In genomic region chr11:100688443-100688842, GRCm38 (mm10) we compare ENCODE assay signal across 46 mouse cellular contexts. TPM values are rescaled to one million over a fixed set of nuclear protein-coding genes. Genes with fewer than 3 reads are reported as not detected.
"Had no signal": no experiment of that assay in that cellular context is flagged by ENCODE, and none has a peak within 500 bp of the region (broad histone marks: within the 10 kb centered on the region; RNA-seq: fewer than 3 reads in every experiment).

No protein-coding gene starts in this region.

- H3K4me2 ChIP-seq: limb, embryonic 12.5 days; limb, embryonic 13.5 days; limb, embryonic 15.5 days; liver, embryonic 11.5 days; liver, embryonic 12.5 days; liver, embryonic 13.5 days; liver, embryonic 15.5 days; lung, embryonic 14.5 days; lung, embryonic 15.5 days; midbrain, embryonic 11.5 days; midbrain, embryonic 12.5 days; midbrain, embryonic 13.5 days; midbrain, embryonic 15.5 days; neural tube, embryonic 12.5 days had no signal

- ATAC-seq: liver, embryonic 12.5 days; liver, postnatal 0 days; lung, postnatal 0 days; midbrain, embryonic 13.5 days; midbrain, embryonic 15.5 days; midbrain, embryonic 16.5 days had no signal

- H3K36me3 ChIP-seq: limb, embryonic 10.5 days; limb, embryonic 12.5 days; limb, embryonic 13.5 days; limb, embryonic 15.5 days; liver, embryonic 12.5 days; liver, embryonic 13.5 days; liver, embryonic 15.5 days; lung, embryonic 15.5 days; midbrain, embryonic 10.5 days; midbrain, embryonic 12.5 days; midbrain, embryonic 13.5 days; midbrain, embryonic 15.5 days; neural tube, embryonic 12.5 days had no signal

- H3K9ac ChIP-seq: limb, embryonic 12.5 days; limb, embryonic 13.5 days; limb, embryonic 15.5 days; liver, embryonic 12.5 days; liver, embryonic 13.5 days; liver, embryonic 14.5 days; liver, embryonic 15.5 days; liver, postnatal 0 days; lung, embryonic 14.5 days; lung, embryonic 15.5 days; midbrain, embryonic 12.5 days; midbrain, embryonic 13.5 days; midbrain, embryonic 15.5 days; neural tube, embryonic 12.5 days had no signal

- H3K9me3 ChIP-seq: limb, embryonic 10.5 days; limb, embryonic 12.5 days; limb, embryonic 13.5 days; limb, embryonic 15.5 days; liver, embryonic 12.5 days; liver, embryonic 13.5 days; liver, embryonic 15.5 days; lung, embryonic 15.5 days; megakaryocyte, embryonic 14.5 days; midbrain, embryonic 10.5 days; midbrain, embryonic 12.5 days; midbrain, embryonic 13.5 days; midbrain, embryonic 15.5 days; neural tube, embryonic 12.5 days had no signal

- DNase-seq: left cerebral cortex, postnatal 4 days; liver; liver, embryonic 13.5 days; liver, postnatal 0 days; lung, adult 18-20 months; lung, adult 2 months; lung, embryonic 14.5 days; lung, postnatal 10 days; lung, postnatal 14 days; lung, postnatal 36 days; lung, postnatal 4 days; midbrain, embryonic 14.5 days had no signal

- H3K27ac ChIP-seq: limb, embryonic 10.5 days; limb, embryonic 12.5 days; limb, embryonic 13.5 days; liver, embryonic 12.5 days; liver, embryonic 13.5 days; liver, embryonic 14.5 days; liver, embryonic 15.5 days; lung, embryonic 15.5 days; macrophage; midbrain, embryonic 10.5 days; midbrain, embryonic 12.5 days; midbrain, embryonic 13.5 days; midbrain, embryonic 15.5 days; neural tube, embryonic 12.5 days had no signal

- H3K4me3 ChIP-seq: limb, embryonic 10.5 days; limb, embryonic 12.5 days; limb, embryonic 13.5 days; limb, embryonic 15.5 days; liver, embryonic 12.5 days; liver, embryonic 13.5 days; liver, embryonic 15.5 days; lung, embryonic 15.5 days; megakaryocyte, embryonic 14.5 days; midbrain, embryonic 10.5 days; midbrain, embryonic 12.5 days; midbrain, embryonic 13.5 days; midbrain, embryonic 15.5 days; myocyte; neural tube, embryonic 12.5 days had no signal

RNA-seq across cellular contexts. Expression of gene Zfp385c, which starts 3.8 kb away (rescaled TPM):
- total RNA-seq: liver, adult 2 months; megakaryocyte progenitor cell, adult 5-6 weeks; megakaryocyte, adult 5-6 weeks; megakaryocyte-erythroid progenitor cell, adult 5-6 weeks had no signal
- polyA plus RNA-seq: liver, adult 2 months; liver, embryonic 11.5 days; liver, embryonic 12.5 days; liver, embryonic 13.5 days; liver, embryonic 14.5 days; liver, embryonic 15.5 days; liver, embryonic 16.5 days; liver, postnatal 0 days; lung, embryonic 14.5 days; lung, postnatal 0 days; midbrain, embryonic 11.5 days; neural tube, embryonic 11.5 days had no signal

RNA-seq across cellular contexts. Expression of gene Hspb9, which starts 25.2 kb away (rescaled TPM):
- total RNA-seq: left cerebral cortex, postnatal 10 days; left cerebral cortex, postnatal 14 days; left cerebral cortex, postnatal 25 days; left cerebral cortex, postnatal 36 days; left cerebral cortex, postnatal 4 days; liver, adult 2 months; megakaryocyte, adult 5-6 weeks; megakaryocyte-erythroid progenitor cell, adult 5-6 weeks; midbrain, postnatal 0 days; monocyte, adult 5-6 weeks had no signal
- polyA plus RNA-seq: limb, embryonic 12.5 days; limb, embryonic 13.5 days; limb, embryonic 14.5 days; liver, adult 2 months; lung, embryonic 16.5 days; macrophage; midbrain, embryonic 15.5 days; midbrain, embryonic 16.5 days; midbrain, postnatal 0 days; neural tube, embryonic 11.5 days; neural tube, embryonic 12.5 days had no signal
